Mouse (Mus musculus) small intestine, adult 2 months (tissue): ENCODE measurements at regions not wholly inside any gene's neighbourhood (a gene's known extent, or its start where the extent isn't known, plus 50 kb on each side); places are given as distances from the start of the nearest gene placed in this dataset.

Source experiments
- CTCF ChIP-seq: fragments of 200-500 bp; IDR thresholded peaks from 2 replicates; pipeline ENCODE4 v1.5.1; 2012; ENCODE audit warnings: low read depth, mild to moderate bottlenecking, control low read depth, inconsistent platforms, low read length, moderate library complexity, mixed read lengths; ENCODE audit not compliant: insufficient replicate concordance, insufficient read length; ENCODE audit errors: extremely low read depth
- POLR2A ChIP-seq: fragments of 200-500 bp; IDR thresholded peaks from 2 replicates; pipeline ENCODE4 v1.6.1; 2012; ENCODE audit warnings: low read depth, mild to moderate bottlenecking, control low read depth, inconsistent platforms, low read length, moderate library complexity

- no peak for TF ChIP-seq POLR2A
- TF ChIP-seq CTCF, result no peak
Measured at GRCm38 (mm10) chr15:61355344-61355743, 432.5 kb upstream of the A1bg start.
